Mouse (Mus musculus) intestine, embryonic 15.5 days (tissue): ENCODE measurements around the gene Acaa1b. TPM values are rescaled to one million over a fixed set of nuclear protein-coding genes. Genes with fewer than 3 reads are reported as not detected.

Source experiments
- ATAC-seq: fragments of 200-750 bp; cut with Nextera tagmentation; 2 replicates; pipeline ENCODE4 v1.8.0; 2017; ENCODE audit warnings: moderate TSS enrichment, moderate library complexity
- H3K27ac ChIP-seq: fragments of 300-500 bp; sonication (generic); 2 replicates; pipeline ENCODE4 v1.5.1; 2015; ENCODE audit warnings: mild to moderate bottlenecking, inconsistent platforms
- H3K27me3 ChIP-seq: fragments of 300-500 bp; sonication (generic); replicated peaks from 2 replicates; pipeline ENCODE4 v1.6.1; 2015; ENCODE audit warnings: inconsistent platforms
- H3K36me3 ChIP-seq: fragments of 300-500 bp; sonication (generic); 2 replicates; pipeline ENCODE4 v1.6.1; 2015; ENCODE audit warnings: inconsistent platforms
- H3K4me1 ChIP-seq: fragments of 300-500 bp; sonication (generic); replicated peaks from 2 replicates; pipeline ENCODE4 v1.6.1; 2015; ENCODE audit warnings: inconsistent platforms
- H3K4me2 ChIP-seq: fragments of 300-500 bp; sonication (generic); replicated peaks from 2 replicates; pipeline ENCODE4 v1.6.1; 2015; ENCODE audit warnings: mild to moderate bottlenecking, inconsistent platforms
- H3K4me3 ChIP-seq: fragments of 300-500 bp; sonication (generic); replicated peaks from 2 replicates; pipeline ENCODE4 v1.5.1; 2015; ENCODE audit warnings: inconsistent platforms
- H3K9ac ChIP-seq: fragments of 300-500 bp; sonication (generic); 2 replicates; pipeline ENCODE4 v1.6.1; 2015; ENCODE audit warnings: inconsistent platforms
- H3K9me3 ChIP-seq: fragments of 300-500 bp; sonication (generic); 2 replicates; pipeline ENCODE4 v1.6.1; 2016; ENCODE audit warnings: inconsistent platforms
- WGBS: fragments of 180-500 bp; shearing (Covaris S2); methylation state at CpG from one replicate; pipeline ENCODE4 v1.1.7; 2015; 5-methylcytosine and 5-hydroxymethylcytosine counted together
- polyA plus RNA-seq: library from polyadenylated mRNA; unstranded; fragments of >200 nt; fragmentation: Nextera tagmentation; extraction: Ambion mirVana; gene quantifications from 2 replicates; pipeline ENCODE4 v1.2.1, GENCODE M21; 2015

Gene Acaa1b
- polyA plus RNA-seq, 1 experiment from 2014 or later: 2.2 TPM

DNA sequence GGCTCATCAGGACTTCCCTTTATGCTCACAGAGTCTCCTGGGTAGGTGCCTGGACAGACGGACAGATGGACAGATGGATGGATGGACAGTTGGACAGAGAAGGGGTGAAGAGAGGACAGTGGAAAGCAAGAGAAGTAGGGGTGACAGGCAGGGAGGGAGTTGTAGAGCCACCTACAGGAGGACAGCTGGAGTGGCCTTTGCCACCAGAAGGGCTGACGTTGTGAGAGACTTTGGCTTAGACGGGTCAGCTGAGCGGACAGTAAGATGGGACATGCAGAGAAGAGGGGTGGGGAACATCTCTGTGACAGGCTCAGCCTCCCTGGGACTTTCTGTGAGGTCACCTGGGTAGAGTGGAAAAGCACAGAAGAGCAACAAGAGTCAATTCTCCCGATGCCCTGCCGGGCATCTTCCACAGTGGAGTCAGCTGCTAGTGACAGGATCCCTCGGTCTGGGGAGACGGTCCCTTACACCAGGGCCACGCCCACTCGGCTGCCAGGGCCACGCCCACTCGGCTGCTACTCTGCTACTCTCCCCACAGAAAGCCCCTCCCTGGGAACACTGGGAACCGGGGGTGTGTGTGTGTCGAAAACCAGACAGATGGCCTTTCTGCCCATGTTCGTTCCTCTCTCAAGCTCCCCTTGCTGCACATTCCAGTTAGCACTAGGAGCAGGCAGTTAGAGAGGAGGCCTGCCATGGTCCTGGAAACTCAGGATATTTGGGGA is 56.6 kb downstream of the Acaa1b start:
- H3K4me3 ChIP-seq: no peak overlapping the region
- 0 out of 2 replicates have a peak, but pooled peaks have one; percentile 24 for ATAC-seq
- H3K9me3 ChIP-seq: no peaks in the 10 kb centered on the region
- H3K27me3 ChIP-seq: 0 out of 2 replicates have a peak, but pooled peaks cover 4% of the 10 kb centered on the region
- H3K36me3 ChIP-seq: no peaks in the 10 kb centered on the region
- H3K27ac ChIP-seq: no peak overlapping the region
- H3K9ac ChIP-seq: no peak overlapping the region
- no peak overlapping the region for H3K4me2 ChIP-seq
- H3K4me1 ChIP-seq: no peaks in the 10 kb centered on the region
- WGBS: 14% methylated on average over 15 of the region's 15 CpGs

Other genes starting within 250 kb of the Acaa1b start
- gene Ctdspl, start 230.6 kb downstream of the Acaa1b start, polyA plus RNA-seq: 16.9 and 18.4 TPM in 2 replicates
- 16.1 and 17.2 TPM in 2 replicates for gene Vill, start 104.3 kb downstream of the Acaa1b start, polyA plus RNA-seq
- gene Plcd1, start 63.6 kb downstream of the Acaa1b start, polyA plus RNA-seq: 16.8 and 18.7 TPM in 2 replicates
- gene Dlec1, start 54.6 kb downstream of the Acaa1b start, polyA plus RNA-seq: 0.51 and 0.72 TPM in 2 replicates
- not detected in 2 replicates for gene Gm47289, start 2.1 kb upstream of the Acaa1b start, polyA plus RNA-seq
- not detected in 2 replicates for gene Slc22a13, start 52.0 kb upstream of the Acaa1b start, polyA plus RNA-seq
- gene Oxsr1, start 165.3 kb upstream of the Acaa1b start, polyA plus RNA-seq: 12.0 and 12.1 TPM in 2 replicates
- gene Acaa1a, start 182.6 kb upstream of the Acaa1b start, polyA plus RNA-seq: 95.2 and 108 TPM in 2 replicates
- 29.8 and 32.1 TPM in 2 replicates for gene Myd88, start 184.3 kb upstream of the Acaa1b start, polyA plus RNA-seq
- gene Xylb, start 200.3 kb upstream of the Acaa1b start, polyA plus RNA-seq: 13.2 and 14.5 TPM in 2 replicates
- 0.06 TPM in 1 of 2 replicates, not detected in the other for gene Slc22a14, start 208.5 kb upstream of the Acaa1b start, polyA plus RNA-seq
- gene Acvr2b, start 245.0 kb upstream of the Acaa1b start, polyA plus RNA-seq: 20.9 and 22.7 TPM in 2 replicates